Mouse (Mus musculus): Measurements from ENCODE around the gene Olfr248.

The Olfr248 gene

DNA sequence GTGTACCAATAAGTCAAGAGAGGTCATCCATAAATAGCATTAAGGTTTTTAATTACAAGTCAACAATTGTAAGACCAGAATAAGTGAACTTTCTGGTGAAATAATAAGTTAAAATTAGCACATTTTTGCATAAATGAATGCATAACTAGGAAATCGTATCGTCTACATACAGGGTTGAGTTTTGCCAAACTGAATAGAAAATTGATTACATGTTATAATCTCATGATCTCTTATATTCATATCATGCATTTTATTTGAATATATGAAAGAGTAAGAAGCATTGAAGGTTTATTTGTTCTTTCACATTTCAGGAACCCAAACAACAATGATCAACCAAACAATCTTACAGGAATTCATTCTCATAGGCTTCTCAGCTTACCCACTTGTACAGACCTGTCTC, at the start of gene Olfr248:
Olfr248 (plus strand) TSS at position 301 of the 400 bp plus-strand sequence.
- WGBS, result 93% methylated on average over 2 of the region's 2 CpGs

DNA sequence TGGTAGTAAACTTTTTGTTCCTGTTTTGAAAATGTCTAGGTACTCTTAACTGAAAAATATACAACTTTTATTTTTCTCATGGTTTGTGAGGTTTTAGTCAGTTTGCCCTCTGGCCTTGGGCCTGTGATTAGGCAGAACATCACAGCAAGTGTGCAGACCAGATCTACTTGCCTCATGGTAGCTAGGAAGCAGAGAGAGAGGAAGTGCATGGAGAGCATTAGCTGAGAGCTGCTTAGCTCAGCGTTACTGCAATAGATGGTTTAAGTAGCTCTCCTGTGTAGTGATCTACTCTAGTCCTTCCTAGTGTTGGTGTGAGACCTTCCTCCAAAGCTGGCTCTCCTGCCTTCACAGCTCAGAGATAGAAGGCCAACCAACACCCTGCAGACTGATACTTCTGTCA, 37.2 kb upstream of the Olfr248 start:
- WGBS, result 89% methylated on average over 1 of the region's 1 CpGs

DNA sequence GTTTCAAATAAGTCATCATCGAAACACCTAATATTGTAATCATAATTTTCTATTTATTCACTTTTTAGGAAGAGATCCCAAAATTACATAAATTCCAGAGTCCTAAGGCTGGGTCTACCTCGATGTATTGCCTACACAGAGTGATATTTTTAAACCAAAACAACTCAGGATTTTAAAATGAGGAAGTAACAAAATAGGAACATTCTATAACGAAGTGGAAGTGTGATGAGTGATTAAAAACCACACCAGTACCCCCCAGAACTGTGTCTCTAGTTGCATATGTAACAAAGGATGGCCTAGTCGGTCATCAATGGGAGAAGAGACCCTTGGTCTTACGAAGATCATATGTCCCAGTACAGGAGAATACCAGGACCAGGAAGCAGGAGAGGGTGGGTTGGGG, 36.2 kb upstream of the Olfr248 start:
- WGBS, result 66% methylated on average over 5 of the region's 5 CpGs

DNA sequence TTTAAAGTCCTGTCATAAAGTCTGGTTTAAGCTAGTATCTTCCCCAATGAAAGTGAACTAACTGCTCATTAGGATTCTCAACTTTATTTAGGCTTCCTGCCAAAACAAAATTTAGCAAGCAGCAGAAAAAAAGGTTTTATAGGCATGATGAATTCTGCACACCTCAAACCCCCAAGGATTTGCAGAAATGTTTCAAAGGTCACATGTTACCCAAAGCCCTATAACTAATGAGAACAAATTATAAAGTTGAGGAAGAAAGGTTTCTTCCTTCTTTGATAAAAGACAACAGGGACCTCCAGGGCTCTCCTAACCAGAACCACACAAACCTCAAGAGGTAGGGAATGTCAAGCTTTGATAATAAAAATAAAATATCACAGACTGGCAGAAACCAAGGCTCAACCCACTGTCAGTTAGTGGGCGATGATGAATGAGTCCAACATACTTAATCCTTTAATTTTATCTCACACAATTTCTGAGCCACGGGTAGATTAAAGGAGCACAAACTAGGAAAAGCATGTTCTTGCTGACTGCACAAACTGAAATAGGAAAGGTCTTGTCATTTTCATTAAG, 25.9 kb upstream of the Olfr248 start, which contains the start of gene Olfr417:
Olfr417 (plus strand) TSS at position 241 of the 570 bp plus-strand sequence.
- 67% methylated on average over 2 of the region's 2 CpGs for WGBS

DNA sequence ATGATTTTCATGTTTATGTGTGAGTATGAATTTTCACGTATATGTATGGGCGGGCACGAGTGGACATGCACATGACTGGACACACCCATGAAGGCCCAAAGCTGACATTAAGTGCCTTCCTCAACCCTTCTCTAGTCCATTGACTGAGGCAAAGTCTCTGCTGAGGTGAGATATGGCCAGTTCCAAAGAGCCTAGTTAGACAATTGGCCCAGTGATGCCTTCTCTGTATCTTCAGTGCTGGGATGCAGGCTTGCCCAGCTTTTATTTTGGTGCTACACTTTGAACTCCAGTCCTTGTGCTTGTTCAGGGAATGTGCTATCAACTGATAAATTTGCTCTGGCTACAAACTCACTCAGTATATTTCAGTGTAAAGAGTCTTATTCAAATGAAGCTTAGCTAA, 17.0 kb upstream of the Olfr248 start:
- WGBS, result 91% methylated on average over 3 of the region's 3 CpGs

DNA sequence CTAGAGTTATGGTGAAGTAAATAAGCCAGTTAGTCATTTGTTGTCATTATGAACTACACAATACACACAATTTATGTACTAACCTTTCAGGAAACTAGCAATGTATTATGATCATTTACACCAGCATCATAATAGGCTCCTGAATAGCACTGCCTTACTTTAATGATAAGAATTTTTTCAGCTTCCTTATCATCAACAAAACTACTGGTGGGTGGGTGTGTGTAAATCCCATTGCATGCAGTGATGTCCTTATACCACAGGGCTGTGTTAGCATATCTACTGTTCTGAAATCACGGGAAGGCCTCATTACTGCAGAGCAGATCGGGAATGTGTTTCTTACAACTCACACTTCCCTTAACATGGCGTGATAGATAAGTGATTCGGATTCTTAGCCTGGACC, 32.1 kb downstream of the Olfr248 start:
- 89% methylated on average over 4 of the region's 4 CpGs for WGBS

DNA sequence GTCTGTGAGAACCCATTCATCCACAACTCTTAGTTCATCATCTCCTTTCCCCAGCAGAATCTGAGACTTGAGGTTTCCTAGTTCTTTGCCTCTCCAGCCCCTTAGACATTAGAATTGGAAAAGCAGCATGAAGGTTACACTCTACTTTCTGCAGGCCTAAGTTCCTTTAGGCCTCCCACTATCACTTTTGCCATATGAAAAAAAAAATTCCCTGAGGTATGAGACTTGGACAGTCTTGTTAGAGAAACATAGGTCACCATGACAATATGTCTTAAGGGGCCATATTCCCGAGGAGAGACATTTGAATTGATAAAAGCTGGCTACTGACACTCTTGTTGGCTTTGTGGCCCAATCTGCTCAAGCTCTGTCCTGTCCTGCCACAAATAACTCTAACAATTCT, 32.9 kb downstream of the Olfr248 start, which contains the start of gene Olfr414:
Olfr414 (plus strand) TSS at position 301 of the 400 bp plus-strand sequence.
- 69% methylated on average over 1 of the region's 1 CpGs for WGBS

DNA sequence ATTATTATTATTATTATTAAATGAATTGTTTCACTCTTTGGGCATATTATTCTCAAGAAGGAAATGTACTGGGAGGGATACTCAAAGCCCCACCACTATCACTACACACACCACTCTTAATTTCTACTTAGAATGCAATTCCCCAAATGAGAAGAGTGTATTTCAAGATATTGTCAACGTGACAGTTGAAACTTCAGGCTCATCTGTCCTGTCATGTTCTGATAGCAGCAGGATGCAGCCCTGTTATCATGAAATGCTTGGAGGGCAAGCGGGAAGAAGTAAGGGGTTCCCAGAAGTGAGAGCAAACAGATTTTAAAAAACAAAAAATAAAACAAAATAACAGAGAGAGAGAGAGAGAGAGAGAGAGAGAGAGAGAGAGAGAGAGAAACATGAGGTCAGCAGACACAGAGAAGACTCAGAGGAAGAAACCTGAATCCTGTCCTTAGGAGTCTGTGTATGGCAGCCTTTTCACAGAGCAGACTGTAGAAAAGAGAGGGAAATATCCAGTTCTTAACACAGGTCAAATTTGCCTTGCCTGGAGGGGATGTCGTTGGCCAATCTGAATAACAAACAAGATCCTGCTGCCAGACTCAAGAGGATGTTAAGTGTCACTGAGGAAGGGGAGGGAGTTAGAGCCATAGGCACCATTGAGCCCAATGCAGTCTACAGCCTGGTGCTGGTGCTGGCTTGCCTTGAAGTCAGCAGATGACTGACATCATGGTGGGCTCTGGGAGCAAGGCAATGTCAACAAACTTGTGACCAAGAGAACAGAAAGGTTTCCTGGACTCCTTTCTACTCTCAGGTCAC, 35.5 kb downstream of the Olfr248 start:
- WGBS, result 64% methylated on average over 3 of the region's 3 CpGs

DNA sequence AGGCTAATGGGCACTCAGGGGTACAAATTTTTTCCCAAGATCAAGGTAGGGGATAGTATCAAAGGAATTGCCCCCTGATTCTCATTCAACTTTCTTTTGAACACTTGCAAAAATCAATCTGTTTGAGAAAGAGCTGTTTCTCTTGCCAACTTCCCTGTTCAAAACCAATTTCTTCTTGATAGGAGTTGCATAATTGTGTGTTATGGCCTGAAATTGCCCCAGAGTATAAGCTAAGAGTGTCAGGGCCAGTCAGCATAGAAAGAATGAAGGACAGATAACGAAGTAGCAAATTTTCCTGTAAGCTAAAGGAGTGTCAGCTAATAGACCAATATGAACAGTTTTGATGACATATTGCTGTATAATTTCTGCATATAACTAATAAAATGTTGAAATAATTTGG, 36.6 kb downstream of the Olfr248 start:
- WGBS, result 80% methylated on average over 1 of the region's 1 CpGs

DNA sequence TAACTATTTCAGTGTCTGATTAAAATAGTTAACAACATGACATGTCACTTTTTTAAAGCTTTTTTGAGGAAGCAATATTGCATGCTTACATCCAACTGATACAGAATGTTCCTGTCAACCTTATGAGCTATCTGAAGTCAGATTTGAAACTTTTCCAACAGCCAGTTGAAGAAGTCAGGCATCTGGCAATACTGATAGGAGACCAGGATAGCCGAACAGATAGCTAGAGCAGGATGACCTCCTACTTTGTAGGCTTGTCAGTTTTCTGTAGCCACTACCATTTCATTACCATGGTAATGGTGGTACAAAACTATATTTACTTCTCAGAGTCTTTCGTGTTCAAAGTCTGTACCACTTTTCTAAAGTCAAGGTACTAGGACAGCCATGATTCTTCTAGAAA, 37.6 kb downstream of the Olfr248 start:
- 86% methylated on average over 2 of the region's 2 CpGs for WGBS

DNA sequence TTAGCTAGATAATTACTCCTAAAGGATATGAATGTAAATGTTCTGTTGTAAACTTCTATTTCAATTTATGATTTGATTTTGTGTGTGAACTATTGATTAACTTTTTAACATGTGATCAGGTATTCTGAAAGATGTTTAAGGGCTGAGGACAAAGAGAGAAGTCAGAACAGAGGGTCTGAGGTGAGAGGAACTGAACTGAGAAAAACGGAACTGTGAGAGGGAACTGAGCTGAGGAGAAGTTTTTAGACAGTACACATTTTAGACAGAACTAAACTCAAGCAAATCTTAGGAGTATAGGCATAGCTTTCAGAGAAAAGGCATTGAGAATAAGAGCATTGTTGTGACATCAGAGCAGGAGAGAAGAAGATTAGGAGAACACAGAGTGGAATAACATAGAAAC, 43.3 kb downstream of the Olfr248 start:
- WGBS, result 60% methylated on average over 1 of the region's 1 CpGs

Measured in cerebral cortex, adult 2 months (tissue).